Mouse (Mus musculus) T-helper 1 cell (primary cell): ENCODE results near the gene Hist1h4h.
"Not testable (repeated sequence)": the region's sequence is repeated elsewhere in the genome, so short reads cannot be mapped to it uniquely, and the experiment has no call there.

Experiments
- in situ Hi-C: fragments of 300-600 bp; cut with MboI, MseI; formaldehyde crosslinking; loops from one replicate; pipeline ENCODE4 v1.15.1; 2025; ENCODE audit warnings: high pct_unique_total_duplicates

Gene Hist1h4h

DNA sequence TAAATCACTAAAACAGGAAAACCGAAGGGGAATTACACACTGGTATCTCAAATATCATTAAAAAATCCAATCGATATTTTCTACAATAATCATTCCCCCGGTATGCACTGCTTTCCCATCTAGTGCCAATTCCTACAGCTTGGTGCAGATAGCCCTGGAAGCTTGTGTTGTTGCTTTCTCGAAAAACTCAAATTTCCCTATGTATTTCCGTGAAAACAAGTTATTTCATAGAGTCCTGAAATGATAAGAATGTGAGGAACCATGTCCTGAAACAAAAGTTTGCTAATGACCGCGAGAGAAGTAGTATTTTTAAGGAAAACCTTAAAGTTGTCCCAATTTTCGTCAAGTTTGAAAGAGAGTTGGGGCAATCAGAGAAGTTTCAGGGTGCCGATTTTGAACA, 23.5 kb downstream of the Hist1h4h start:
- in situ Hi-C loops: no loop called here

- in situ Hi-C loops: no loop called here
Measured at GRCm38 (mm10) chr13:23554925-23555838, 24.3 kb downstream of the Hist1h4h start.

DNA sequence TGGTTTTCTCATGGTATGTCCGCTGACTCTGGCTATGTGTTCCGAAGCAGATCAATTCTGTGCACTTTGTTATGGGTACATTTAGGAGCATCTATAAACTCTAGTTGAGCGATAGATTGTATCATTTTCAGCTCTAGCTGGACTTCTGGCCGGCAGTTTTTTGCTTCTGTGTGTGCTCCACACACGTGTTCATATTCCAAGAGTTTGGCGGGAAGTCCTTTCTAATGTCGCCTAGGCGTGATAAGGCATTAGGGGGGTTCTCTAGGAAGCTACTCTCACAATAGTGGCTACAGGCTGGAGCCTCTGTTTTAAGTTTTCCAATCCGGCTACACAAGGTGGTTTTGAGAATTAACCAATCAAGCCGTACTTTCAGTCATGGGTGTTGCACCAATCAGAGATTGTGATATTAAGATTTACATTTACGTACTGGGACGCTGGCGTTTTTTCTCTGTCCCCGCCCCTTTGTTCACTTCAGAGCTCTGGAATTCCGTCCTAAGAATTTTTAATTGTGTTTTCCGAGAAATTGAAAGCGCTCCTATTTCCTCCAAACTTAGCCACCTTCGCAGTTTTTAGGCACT, 25.1 kb downstream of the Hist1h4h start:
- in situ Hi-C loops: no loop called here

- in situ Hi-C loops: no loop called here
Measured at GRCm38 (mm10) chr13:23556906-23557305, 26.1 kb downstream of the Hist1h4h start.

- in situ Hi-C loops: not testable (repeated sequence)
Measured at GRCm38 (mm10) chr13:23560699-23561098, 29.8 kb downstream of the Hist1h4h start.

- in situ Hi-C loops: not testable (repeated sequence)
Measured at GRCm38 (mm10) chr13:23561531-23561882, 30.7 kb downstream of the Hist1h4h start.

DNA sequence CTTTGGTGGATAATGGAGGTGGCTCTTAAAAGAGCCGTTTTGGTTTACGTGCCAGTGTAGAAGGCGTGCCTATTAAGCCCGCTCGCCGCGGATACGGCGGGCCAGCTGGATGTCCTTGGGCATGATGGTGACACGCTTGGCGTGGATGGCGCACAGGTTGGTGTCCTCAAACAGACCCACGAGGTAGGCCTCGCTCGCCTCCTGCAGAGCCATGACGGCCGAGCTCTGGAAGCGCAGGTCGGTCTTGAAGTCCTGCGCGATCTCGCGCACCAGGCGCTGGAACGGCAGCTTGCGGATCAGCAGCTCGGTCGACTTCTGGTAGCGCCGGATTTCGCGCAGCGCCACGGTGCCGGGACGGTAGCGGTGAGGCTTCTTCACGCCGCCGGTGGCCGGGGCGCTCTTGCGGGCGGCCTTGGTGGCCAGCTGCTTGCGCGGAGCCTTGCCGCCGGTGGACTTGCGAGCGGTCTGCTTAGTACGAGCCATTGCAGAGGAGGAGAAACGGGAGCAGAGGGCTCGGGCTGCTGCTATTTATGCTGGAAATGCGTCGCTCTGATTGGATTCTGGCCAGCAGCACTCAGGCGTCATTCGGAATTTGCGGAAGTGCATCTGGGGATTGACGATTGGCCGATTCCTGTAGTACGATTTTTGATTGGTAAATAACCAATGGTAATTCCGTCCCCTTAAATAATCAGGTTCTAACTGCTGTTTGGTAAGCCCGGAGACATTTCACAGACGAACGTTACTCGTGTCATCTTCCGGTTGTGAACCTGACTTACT, 31.2 kb downstream of the Hist1h4h start, which contains the start of gene Hist1h3e:
Gene Hist1h3e, minus strand, starts transcription at position 487 of the 777 bp plus-strand sequence.
- in situ Hi-C loops: not testable (repeated sequence)

GRCm38 (mm10) chr13:23562699-23563462, 32.0 kb downstream of the Hist1h4h start:
- in situ Hi-C loops: no loop called here

GRCm38 (mm10) chr13:23564482-23564881, 33.6 kb downstream of the Hist1h4h start:
- in situ Hi-C loops: no loop called here

DNA sequence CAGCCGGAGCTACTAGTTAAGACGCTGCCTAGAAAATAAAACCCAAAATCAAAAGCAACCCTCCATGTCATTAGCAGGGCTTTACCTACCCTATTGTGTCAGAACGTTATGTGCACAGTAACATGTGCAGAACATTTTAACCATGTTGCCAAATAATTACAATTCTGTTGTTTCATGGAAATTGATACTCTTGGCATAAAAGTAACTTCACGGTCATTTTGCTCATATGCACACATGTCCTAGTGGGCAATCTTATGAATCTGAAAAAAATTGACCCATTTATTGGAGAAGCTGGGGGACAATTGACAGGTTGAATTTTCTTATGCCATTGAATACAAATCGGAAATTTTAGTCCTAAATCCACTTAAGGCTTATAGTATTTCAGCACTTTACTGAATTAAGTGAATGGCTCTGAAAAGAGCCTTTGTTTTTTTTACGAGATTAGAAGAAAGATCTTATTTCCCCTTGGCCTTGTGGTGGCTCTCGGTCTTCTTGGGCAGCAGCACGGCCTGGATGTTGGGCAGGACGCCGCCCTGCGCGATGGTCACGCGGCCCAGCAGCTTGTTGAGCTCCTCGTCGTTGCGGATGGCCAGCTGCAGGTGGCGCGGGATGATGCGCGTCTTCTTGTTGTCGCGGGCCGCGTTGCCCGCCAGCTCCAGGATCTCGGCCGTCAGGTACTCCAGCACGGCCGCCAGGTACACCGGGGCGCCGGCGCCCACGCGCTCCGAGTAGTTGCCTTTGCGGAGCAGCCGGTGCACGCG, 39.6 kb downstream of the Hist1h4h start:
- in situ Hi-C loops: loop anchor here (5.0 kb wide), 2 partner anchors 112 to 1848 kb away; partner anchors contain the start of genes Hist1h2ac, Hist1h2bc and Hist1h2bm

GRCm38 (mm10) chr13:23571022-23571503, 40.2 kb downstream of the Hist1h4h start, which contains the start of the genes Hist1h2ae and Hist1h2bg:
Gene Hist1h2ae, minus strand, starts transcription at chr13:23571220.
Gene Hist1h2bg, plus strand, starts transcription at chr13:23571396.
- in situ Hi-C loops: loop anchor here (5.0 kb wide), 2 partner anchors 111 to 1849 kb away; partner anchors contain the start of genes Hist1h2ac, Hist1h2bc and Hist1h2bm

DNA sequence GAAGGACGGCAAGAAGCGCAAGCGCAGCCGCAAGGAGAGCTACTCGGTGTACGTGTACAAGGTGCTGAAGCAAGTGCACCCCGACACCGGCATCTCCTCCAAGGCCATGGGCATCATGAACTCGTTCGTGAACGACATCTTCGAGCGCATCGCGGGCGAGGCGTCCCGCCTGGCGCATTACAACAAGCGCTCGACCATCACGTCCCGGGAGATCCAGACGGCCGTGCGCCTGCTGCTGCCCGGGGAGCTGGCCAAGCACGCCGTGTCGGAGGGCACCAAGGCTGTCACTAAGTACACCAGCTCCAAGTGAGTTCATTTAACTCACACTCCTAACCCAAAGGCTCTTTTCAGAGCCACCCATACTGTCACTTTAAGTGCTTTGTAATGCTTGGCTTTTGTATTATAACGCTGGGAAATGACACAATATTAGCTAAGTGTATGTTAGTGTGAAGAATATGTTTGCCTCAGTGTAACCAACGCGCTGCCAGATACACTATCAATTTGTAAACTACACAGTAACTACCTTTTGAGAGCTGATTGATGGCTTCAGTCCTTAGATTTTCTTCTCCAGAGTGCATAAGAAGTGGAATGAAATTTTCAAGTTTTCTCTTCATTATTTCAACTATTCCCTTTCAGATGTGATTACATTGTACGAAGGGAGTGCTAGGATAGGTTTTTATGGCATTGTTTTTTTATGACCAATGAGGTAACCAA, 40.8 kb downstream of the Hist1h4h start:
- in situ Hi-C loops: loop anchor here (5.0 kb wide), 2 partner anchors 111 to 1849 kb away; partner anchors contain the start of genes Hist1h2ac, Hist1h2bc and Hist1h2bm

DNA sequence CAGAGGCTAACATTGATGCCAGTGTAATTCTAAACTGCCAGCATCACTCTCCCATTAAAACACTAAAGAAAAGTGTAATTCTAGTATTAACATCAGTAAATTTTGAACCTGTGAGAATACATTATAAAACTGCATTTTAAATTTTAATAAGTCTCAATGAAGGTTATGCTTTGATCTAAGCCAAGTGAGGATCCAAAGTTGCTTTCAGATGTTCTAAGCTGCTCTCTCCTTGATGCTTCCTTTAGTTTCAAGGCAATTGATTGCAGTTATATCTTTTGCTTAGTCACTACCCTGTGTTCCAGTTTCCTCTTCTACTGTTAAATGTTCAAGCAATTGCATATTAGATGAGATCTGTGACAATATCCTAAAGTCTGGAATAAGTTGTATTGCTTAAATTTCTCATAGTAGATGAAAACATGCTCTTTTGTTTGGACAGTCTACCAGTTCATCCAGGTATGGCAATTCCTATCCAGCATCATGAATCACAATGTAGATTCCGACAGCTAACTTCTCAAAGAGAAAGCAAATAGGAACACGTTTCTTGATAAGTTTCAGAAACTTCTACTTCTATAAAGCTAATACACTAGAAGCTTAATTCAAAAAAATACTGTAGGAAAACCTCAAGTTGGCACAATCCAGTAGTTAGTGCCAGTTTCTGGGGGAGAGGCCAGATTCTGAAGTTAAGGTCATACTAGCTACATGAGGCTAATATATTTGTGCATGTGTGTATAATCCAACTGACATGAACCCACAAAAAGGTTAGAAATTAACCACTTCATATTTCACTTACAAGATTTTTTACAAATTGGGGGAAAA, 41.6 kb downstream of the Hist1h4h start:
- in situ Hi-C loops: loop anchor here (5.0 kb wide), 2 partner anchors 110 to 1850 kb away; partner anchors contain the start of genes Hist1h2ac, Hist1h2bc and Hist1h2bm

DNA sequence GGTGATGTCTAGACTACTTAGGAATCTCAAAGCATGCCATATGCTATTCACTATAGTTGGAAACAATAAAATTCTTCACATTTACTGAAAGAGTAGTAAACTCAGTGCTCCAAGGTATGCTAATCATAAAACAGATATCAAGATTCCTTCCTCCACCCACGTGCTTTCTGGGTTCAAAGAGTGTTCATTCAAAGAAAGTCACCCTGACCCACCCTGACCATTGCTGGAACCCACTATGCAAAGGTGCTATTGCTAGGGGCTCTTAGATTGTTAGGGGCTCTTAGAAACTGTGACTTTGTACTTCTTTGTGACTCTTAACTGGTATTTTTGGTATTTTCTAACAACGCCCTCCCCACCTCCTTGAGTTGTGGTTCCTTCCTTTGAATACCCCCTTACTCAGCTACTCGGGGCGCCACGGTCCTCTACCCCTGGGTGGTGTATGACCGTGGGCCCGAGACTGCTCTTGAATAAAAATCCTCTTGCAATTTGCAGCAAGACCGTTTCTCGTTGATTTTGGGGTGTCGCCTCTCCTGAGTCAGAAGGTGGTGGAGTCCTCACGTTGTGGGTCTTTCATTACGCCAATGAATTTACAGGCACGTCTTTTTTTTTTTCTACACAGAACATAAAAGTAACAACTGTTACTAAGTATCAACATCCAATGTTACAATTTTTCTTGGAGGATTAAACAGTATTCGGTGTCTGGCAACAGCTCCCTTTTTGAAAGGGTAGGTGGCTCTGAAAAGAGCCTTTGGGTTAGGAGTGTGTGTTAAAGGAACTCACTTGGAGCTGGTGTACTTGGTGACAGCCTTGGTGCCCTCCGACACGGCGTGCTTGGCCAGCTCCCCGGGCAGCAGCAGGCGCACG, 42.4 kb downstream of the Hist1h4h start:
- in situ Hi-C loops: loop anchor here (5.0 kb wide), 2 partner anchors 109 to 1851 kb away; partner anchors contain the start of genes Hist1h2ac, Hist1h2bc and Hist1h2bm

- in situ Hi-C loops: loop anchor here (5.0 kb wide), 2 partner anchors 108 to 1852 kb away; partner anchors contain the start of genes Hist1h2ac, Hist1h2bc and Hist1h2bm
Measured at GRCm38 (mm10) chr13:23573898-23574524, 43.2 kb downstream of the Hist1h4h start, which contains the start of the genes Hist1h2bf and Hist1h2ad. Gene Hist1h2bf, minus strand, starts transcription at chr13:23574196. Gene Hist1h2ad, plus strand, starts transcription at chr13:23574381.

- in situ Hi-C loops: loop anchor here (5.0 kb wide), 2 partner anchors 108 to 1852 kb away; partner anchors contain the start of genes Hist1h2ac, Hist1h2bc and Hist1h2bm
Measured at GRCm38 (mm10) chr13:23574546-23575170, 43.8 kb downstream of the Hist1h4h start.
